Mouse (Mus musculus) erythroid progenitor cell, adult 5-6 weeks (primary cell): ENCODE data around the gene Gba. TPM values are rescaled to one million over a fixed set of nuclear protein-coding genes. Genes with fewer than 3 reads are reported as not detected.
"Not testable (repeated sequence)": the region's sequence is repeated elsewhere in the genome, so short reads cannot be mapped to it uniquely, and the experiment has no call there.

ENCODE experiments used
- ATAC-seq: replicated peaks from 2 replicates; pipeline ENCODE4 v1.8.0; 2016; ENCODE audit warnings: moderate number of reproducible peaks, mild to moderate bottlenecking, moderate TSS enrichment, inconsistent platforms; ENCODE audit not compliant: poor library complexity, low FRiP score, severe bottlenecking
- total RNA-seq, 2 experiments: library from RNA; stranded (forward) in 1 of 2; stranded (reverse) in 1 of 2; fragments of 150-400 nt in 1 of 2; fragments of 186-747, 209-891 nt in 1 of 2; gene quantifications; 2 replicates each; pipeline versions ENCODE4 v1.2.3 to v1.2.4; 2015 to 2017; ENCODE audit warnings: low replicate concordance in 2 of 2

Gba gene
- total RNA-seq, 2 experiments from 2014 or later = 18.1 to 36.5 TPM

- ATAC-seq = no peak
These were observed 8.0 kb downstream of the Gba start for GRCm38 (mm10) chr3:89210731-89211130.

- peak; percentile 93 for ATAC-seq
These were observed 11.2 kb downstream of the Gba start for GRCm38 (mm10) chr3:89213803-89214530.

GRCm38 (mm10) chr3:89214681-89215411 is 12.1 kb downstream of the Gba start, which contains the start of gene Thbs3:
Thbs3 (plus strand) TSS chr3:89215180.
- no peak for ATAC-seq

- peak; percentile 63 for ATAC-seq
These were observed 13.1 kb downstream of the Gba start for GRCm38 (mm10) chr3:89215853-89216252.

GRCm38 (mm10) chr3:89216407-89216806 is 13.7 kb downstream of the Gba start:
- ATAC-seq = not testable (repeated sequence)

- no peak for ATAC-seq
These were observed 15.5 kb downstream of the Gba start for GRCm38 (mm10) chr3:89218271-89218670.

GRCm38 (mm10) chr3:89219546-89219945 is 16.8 kb downstream of the Gba start:
- no peak for ATAC-seq

- no peak for ATAC-seq
These were observed 18.4 kb downstream of the Gba start for GRCm38 (mm10) chr3:89221167-89221566.

- no peak for ATAC-seq
These were observed 22.1 kb downstream of the Gba start for GRCm38 (mm10) chr3:89224796-89225195.

GRCm38 (mm10) chr3:89225321-89225815 is 22.6 kb downstream of the Gba start:
- ATAC-seq = no peak

- ATAC-seq = no peak
These were observed 23.2 kb downstream of the Gba start for GRCm38 (mm10) chr3:89225918-89226317.

- no peak for ATAC-seq
These were observed 23.6 kb downstream of the Gba start for GRCm38 (mm10) chr3:89226361-89226760.

- no peak for ATAC-seq
These were observed 24.2 kb downstream of the Gba start, which contains the start of gene Mtx1 for GRCm38 (mm10) chr3:89226900-89227299. Mtx1 (minus strand) TSS chr3:89227088.

- ATAC-seq = no peak
These were observed 24.8 kb downstream of the Gba start for GRCm38 (mm10) chr3:89227307-89228179.

GRCm38 (mm10) chr3:89228180-89228549 is 25.4 kb downstream of the Gba start:
- peak; percentile 76 for ATAC-seq

- no peak for ATAC-seq
These were observed 26.1 kb downstream of the Gba start, which contains the start of gene Muc1 for GRCm38 (mm10) chr3:89228836-89229235. Muc1 (plus strand) TSS chr3:89229057.

- no peak for ATAC-seq
These were observed 26.5 kb downstream of the Gba start for GRCm38 (mm10) chr3:89229276-89229675.

- ATAC-seq = no peak
These were observed 27.8 kb downstream of the Gba start for GRCm38 (mm10) chr3:89230561-89230960.

- ATAC-seq = no peak
These were observed 28.6 kb downstream of the Gba start for GRCm38 (mm10) chr3:89231345-89231744.

- no peak for ATAC-seq
These were observed 29.1 kb downstream of the Gba start for GRCm38 (mm10) chr3:89231772-89232275.
